Comparison of ENCODE assay signal across 18 mouse cellular contexts in the genomic region with DNA sequence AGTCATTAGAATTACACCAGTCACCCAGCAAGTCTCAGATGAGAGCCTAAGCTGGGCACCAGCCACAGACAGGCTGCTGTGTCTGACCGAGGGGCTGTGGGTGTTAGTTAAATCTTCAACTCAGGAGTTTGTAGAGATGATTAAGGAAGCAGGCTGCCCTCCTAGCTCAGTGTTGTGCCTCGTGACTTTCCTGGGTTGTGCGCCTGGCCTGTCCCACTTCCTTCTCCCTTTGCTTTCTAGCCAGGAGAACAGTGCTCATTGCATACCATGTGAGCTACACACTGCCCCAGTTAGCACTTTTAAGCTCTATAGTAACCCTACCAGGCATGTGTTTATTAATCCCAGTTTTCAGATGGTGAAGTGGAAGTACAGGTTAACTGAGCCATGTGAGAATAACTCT. TPM values are rescaled to one million over a fixed set of nuclear protein-coding genes. Genes with fewer than 3 reads are reported as not detected.
"Had no signal": no experiment of that assay in that cellular context is flagged by ENCODE, and none has a peak within 500 bp of the region (broad histone marks: within the 10 kb centered on the region; RNA-seq: fewer than 3 reads in every experiment).

No protein-coding gene starts in this region.

- H3K4me3 ChIP-seq: layer of hippocampus, adult 2 months; left cerebral cortex, adult 2 months; limb, embryonic 10.5 days; myocyte; neural tube, embryonic 15.5 days had no signal

- H3K9ac ChIP-seq: neural tube, embryonic 15.5 days had no signal

- H3K27me3 ChIP-seq: neural tube, embryonic 15.5 days had no signal

- H3K9me3 ChIP-seq: limb, embryonic 10.5 days; neural tube, embryonic 15.5 days had no signal

- H3K36me3 ChIP-seq: limb, embryonic 10.5 days; neural tube, embryonic 15.5 days had no signal

- H3K4me2 ChIP-seq: neural tube, embryonic 15.5 days had no signal

- DNase-seq: kidney, adult 11 months; kidney, adult 9 months; kidney, postnatal 4 days; lung, adult 18-20 months; lung, postnatal 14 days; midbrain, embryonic 14.5 days; right cerebral cortex, adult 18-20 months; right cerebral cortex, postnatal 25 days; thymus, adult 18-20 months; thymus, postnatal 14 days had no signal

- H3K27ac ChIP-seq: kidney, postnatal 0 days; layer of hippocampus, adult 2 months; left cerebral cortex, adult 2 months; limb, embryonic 10.5 days; neural tube, embryonic 15.5 days had no signal

- ATAC-seq: inflammation-experienced regulatory T-cells, adult 6 months had no signal

- H3K4me1 ChIP-seq: limb, embryonic 10.5 days; neural tube, embryonic 15.5 days had no signal

RNA-seq across cellular contexts. Expression of a gene that starts 4.3 kb away (rescaled TPM):
- polyA plus RNA-seq: small intestine, adult 2 months had no signal
